Mouse (Mus musculus) midbrain, embryonic 15.5 days (tissue): Measurements from ENCODE around the gene Smdt1. TPM values are rescaled to one million over a fixed set of nuclear protein-coding genes. Genes with fewer than 3 reads are reported as not detected.

ENCODE experiments used
- microRNA-seq: library from miRNA; unstranded; fragments of <30 nt; microRNA quantifications from one replicate; pipeline ENCODE4, GENCODE M21; 2016
- polyA plus RNA-seq: library from polyadenylated mRNA; unstranded; fragments of >200 nt; fragmentation: Nextera tagmentation; extraction: Ambion mirVana; gene quantifications from 2 replicates; pipeline ENCODE4 v1.2.1, GENCODE M21; 2015

Smdt1 gene
- polyA plus RNA-seq, 1 experiment from 2014 or later = 322 TPM

Small RNA genes within 50 kb of the gene (microRNA-seq; reads per million reads assigned to microRNA genes)
- not detected for gene Mir7684

Other genes with a start within 250 kb of the Smdt1 start
- 12.2 and 12.7 TPM in 2 replicates for gene Ccdc134, start 211.0 kb upstream of the Smdt1 start, polyA plus RNA-seq
- 220 and 224 TPM in 2 replicates for gene Srebf2, start 191.8 kb upstream of the Smdt1 start, polyA plus RNA-seq
- gene Shisa8, start 126.1 kb upstream of the Smdt1 start, polyA plus RNA-seq = 1.1 and 1.5 TPM in 2 replicates
- 0.08 and 0.26 TPM in 2 replicates for gene Tnfrsf13c, start 114.6 kb upstream of the Smdt1 start, polyA plus RNA-seq
- 10.7 and 13.6 TPM in 2 replicates for gene Cenpm, start 94.2 kb upstream of the Smdt1 start, polyA plus RNA-seq
- gene 1500009C09Rik, start 86.6 kb upstream of the Smdt1 start, polyA plus RNA-seq = 22.6 and 24.0 TPM in 2 replicates
- 454 and 479 TPM in 2 replicates for gene Sept3, start 64.1 kb upstream of the Smdt1 start, polyA plus RNA-seq
- not detected in 2 replicates for gene Wbp2nl, start 40.0 kb upstream of the Smdt1 start, polyA plus RNA-seq
- gene Naga, start within 50 bp of the Smdt1 start, polyA plus RNA-seq = 25.4 and 27.2 TPM in 2 replicates
- 1.2 and 1.5 TPM in 2 replicates for gene Pheta2, start within 50 bp of the Smdt1 start, polyA plus RNA-seq
- gene Ndufa6, start 15.4 kb downstream of the Smdt1 start, polyA plus RNA-seq = 309 and 330 TPM in 2 replicates
- 1.7 and 2.0 TPM in 2 replicates for gene Cyp2d22, start 41.3 kb downstream of the Smdt1 start, polyA plus RNA-seq
- not detected in 2 replicates for gene Cyp2d11, start 55.1 kb downstream of the Smdt1 start, polyA plus RNA-seq
- gene Cyp2d10, start 68.2 kb downstream of the Smdt1 start, polyA plus RNA-seq = 0.34 TPM in 1 of 2 replicates, not detected in the other
- gene Cyp2d9, start 94.5 kb downstream of the Smdt1 start, polyA plus RNA-seq = not detected in 2 replicates
- gene Cyp2d12, start 216.1 kb downstream of the Smdt1 start, polyA plus RNA-seq = not detected in 2 replicates